Mouse (Mus musculus): ENCODE results near the gene Tmem198b. TPM values are rescaled to one million over a fixed set of nuclear protein-coding genes. Genes with fewer than 3 reads are reported as not detected.

Tmem198b gene
- polyA plus RNA-seq (2012; rRNA removed) = 25.4 and 29.3 TPM in 2 replicates

GRCm38 (mm10) chr10:128804271-128805091 is at the start of gene Tmem198b:
Gene Tmem198b, minus strand, starts transcription at chr10:128804370.

GRCm38 (mm10) chr10:128821358-128822056 is 17.3 kb upstream of the Tmem198b start, which contains the start of gene Ormdl2:
Gene Ormdl2, minus strand, starts transcription at chr10:128821645.

GRCm38 (mm10) chr10:128817033-128817432 is 12.9 kb upstream of the Tmem198b start, which contains the start of gene Sarnp:
Gene Sarnp, plus strand, starts transcription at chr10:128817333.

GRCm38 (mm10) chr10:128803771-128804270 is 349 bp downstream of the Tmem198b start, which contains the start of gene Dnajc14:
Gene Dnajc14, plus strand, starts transcription at chr10:128804062.

GRCm38 (mm10) chr10:128790398-128791124 is 13.6 kb downstream of the Tmem198b start, which contains the start of gene Mmp19:
Gene Mmp19, plus strand, starts transcription at chr10:128790910.

Other genes with a start within 250 kb of the Tmem198b start
- gene Pa2g4, start 238.4 kb downstream of the Tmem198b start, polyA plus RNA-seq (2012; rRNA removed) = 155 and 169 TPM in 2 replicates
- gene Erbb3, start 214.7 kb downstream of the Tmem198b start, polyA plus RNA-seq (2012; rRNA removed) = 0.85 and 5.3 TPM in 2 replicates
- 1,129 and 1,158 TPM in 2 replicates for gene Rps26, start 177.6 kb downstream of the Tmem198b start, polyA plus RNA-seq (2012; rRNA removed)
- gene Ikzf4, start 158.4 kb downstream of the Tmem198b start, polyA plus RNA-seq (2012; rRNA removed) = 20.6 and 21.6 TPM in 2 replicates
- gene Suox, start 130.3 kb downstream of the Tmem198b start, polyA plus RNA-seq (2012; rRNA removed) = 11.9 and 12.8 TPM in 2 replicates
- gene Rab5b, start 108.1 kb downstream of the Tmem198b start, polyA plus RNA-seq (2012; rRNA removed) = 99.1 and 109 TPM in 2 replicates
- gene Pmel, start 100.2 kb downstream of the Tmem198b start, polyA plus RNA-seq (2012; rRNA removed) = 0.32 and 2.9 TPM in 2 replicates
- 42.0 and 48.0 TPM in 2 replicates for gene Cdk2, start 99.3 kb downstream of the Tmem198b start, polyA plus RNA-seq (2012; rRNA removed)
- 9.1 and 13.5 TPM in 2 replicates for gene Dgka, start 59.5 kb downstream of the Tmem198b start, polyA plus RNA-seq (2012; rRNA removed)
- gene Pym1, start 56.5 kb downstream of the Tmem198b start, polyA plus RNA-seq (2012; rRNA removed) = 67.1 and 67.8 TPM in 2 replicates
- gene Mmp19, start 13.5 kb downstream of the Tmem198b start, polyA plus RNA-seq (2012; rRNA removed) = 0.69 and 0.94 TPM in 2 replicates
- gene Dnajc14, start 308 bp downstream of the Tmem198b start, polyA plus RNA-seq (2012; rRNA removed) = 27.9 and 30.6 TPM in 2 replicates
- gene Sarnp, start 13.0 kb upstream of the Tmem198b start, polyA plus RNA-seq (2012; rRNA removed) = 110 and 120 TPM in 2 replicates
- gene Ormdl2, start 17.3 kb upstream of the Tmem198b start, polyA plus RNA-seq (2012; rRNA removed) = 28.1 and 30.3 TPM in 2 replicates
- 13.5 and 14.0 TPM in 2 replicates for gene Gdf11, start 87.3 kb upstream of the Tmem198b start, polyA plus RNA-seq (2012; rRNA removed)
- gene Cd63, start 96.6 kb upstream of the Tmem198b start, polyA plus RNA-seq (2012; rRNA removed) = 92.6 and 159 TPM in 2 replicates
- gene Rdh5, start 118.5 kb upstream of the Tmem198b start, polyA plus RNA-seq (2012; rRNA removed) = 17.9 and 20.8 TPM in 2 replicates
- 315 and 318 TPM in 2 replicates for gene Bloc1s1, start 119.7 kb upstream of the Tmem198b start, polyA plus RNA-seq (2012; rRNA removed)
- 4.4 and 11.0 TPM in 2 replicates for gene Itga7, start 129.4 kb upstream of the Tmem198b start, polyA plus RNA-seq (2012; rRNA removed)
- gene Mettl7b, start 156.6 kb upstream of the Tmem198b start, polyA plus RNA-seq (2012; rRNA removed) = not detected in 2 replicates
- gene Olfr9, start 185.1 kb upstream of the Tmem198b start, polyA plus RNA-seq (2012; rRNA removed) = not detected in 2 replicates
- not detected in 2 replicates for gene Olfr763, start 206.4 kb upstream of the Tmem198b start, polyA plus RNA-seq (2012; rRNA removed)
- gene Olfr764-ps1, start 235.5 kb upstream of the Tmem198b start, polyA plus RNA-seq (2012; rRNA removed) = not detected in 2 replicates
- gene Olfr765, start 245.6 kb upstream of the Tmem198b start, polyA plus RNA-seq (2012; rRNA removed) = not detected in 2 replicates